Mouse (Mus musculus): ENCODE data around the gene Chchd10. TPM values are rescaled to one million over a fixed set of nuclear protein-coding genes. Genes with fewer than 3 reads are reported as not detected.

Gene Chchd10
- total RNA-seq, 2 experiments from 2014 or later = 185 to 218 TPM

GRCm38 (mm10) chr10:75921726-75922560, 11.0 kb upstream of the Chchd10 start:
- DNase-seq (ENCODE audit: low spot score in 2 of 2) = peak in 1 of 2 experiments; percentile 25

GRCm38 (mm10) chr10:75924324-75924723, 8.6 kb upstream of the Chchd10 start:
- no peak for DNase-seq (ENCODE audit: low spot score in 2 of 2)

- no peak for DNase-seq (ENCODE audit: low spot score in 2 of 2)
Observed at GRCm38 (mm10) chr10:75926396-75926795, 6.5 kb upstream of the Chchd10 start.

- DNase-seq (ENCODE audit: low spot score in 2 of 2) = no peak
Observed at GRCm38 (mm10) chr10:75930304-75930703, 2.6 kb upstream of the Chchd10 start.

GRCm38 (mm10) chr10:75931311-75931710, 1.6 kb upstream of the Chchd10 start:
- DNase-seq (ENCODE audit: low spot score in 2 of 2) = no peak

- peak; percentile 29 to 53 for DNase-seq (ENCODE audit: low spot score in 2 of 2)
Observed at GRCm38 (mm10) chr10:75932081-75932678, 750 bp upstream of the Chchd10 start.

- DNase-seq (ENCODE audit: low spot score in 2 of 2) = no peak
Observed at GRCm38 (mm10) chr10:75934991-75935390, 2.1 kb downstream of the Chchd10 start.

GRCm38 (mm10) chr10:75935680-75936541, 3.0 kb downstream of the Chchd10 start, which contains the start of gene Mmp11:
TSS of gene Mmp11 (minus strand) at chr10:75936496.
- peak; percentile 53 to 69 for DNase-seq (ENCODE audit: low spot score in 2 of 2)

- no peak for DNase-seq (ENCODE audit: low spot score in 2 of 2)
Observed at GRCm38 (mm10) chr10:75936909-75937667, 4.2 kb downstream of the Chchd10 start.

- DNase-seq (ENCODE audit: low spot score in 2 of 2) = no peak
Observed at GRCm38 (mm10) chr10:75937851-75938643, 5.1 kb downstream of the Chchd10 start.

- DNase-seq (ENCODE audit: low spot score in 2 of 2) = no peak
Observed at GRCm38 (mm10) chr10:75939481-75940234, 6.7 kb downstream of the Chchd10 start.

GRCm38 (mm10) chr10:75940520-75940919, 7.6 kb downstream of the Chchd10 start, which contains the start of gene Gm867:
TSS of gene Gm867 (minus strand) at chr10:75940672.
- no peak for DNase-seq (ENCODE audit: low spot score in 2 of 2)

GRCm38 (mm10) chr10:75941042-75941824, 8.3 kb downstream of the Chchd10 start:
- DNase-seq (ENCODE audit: low spot score in 2 of 2) = no peak

- no peak for DNase-seq (ENCODE audit: low spot score in 2 of 2)
Observed at GRCm38 (mm10) chr10:75942736-75943477, 10.0 kb downstream of the Chchd10 start, which contains the start of gene Vpreb3. TSS of gene Vpreb3 (plus strand) at chr10:75943057.

- DNase-seq (ENCODE audit: low spot score in 2 of 2) = no peak
Observed at GRCm38 (mm10) chr10:75944066-75944772, 11.3 kb downstream of the Chchd10 start.

GRCm38 (mm10) chr10:75945213-75945612, 12.3 kb downstream of the Chchd10 start:
- DNase-seq (ENCODE audit: low spot score in 2 of 2) = no peak

- no peak for DNase-seq (ENCODE audit: low spot score in 2 of 2)
Observed at GRCm38 (mm10) chr10:75945896-75946295, 13.0 kb downstream of the Chchd10 start.
